Mouse (Mus musculus) MEL (cell line): Measurements from ENCODE around the gene Tnfaip2. TPM values are rescaled to one million over a fixed set of nuclear protein-coding genes. Genes with fewer than 3 reads are reported as not detected.

Source experiments
- DNase-seq: peaks from one replicate; pipeline ENCODE4 v3.0.0; 2011; ENCODE audit warnings: low read depth, low spot score
- H3K27ac ChIP-seq: 2 replicates; pipeline ENCODE4 v1.5.1; 2012; ENCODE audit warnings: low read depth, mild to moderate bottlenecking, control low read depth, low read length, moderate library complexity; ENCODE audit not compliant: control insufficient read depth
- H3K27me3 ChIP-seq, 2 experiments: fragments of 150-350 bp in 1 of 2; sonication (generic) in 1 of 2; 2 replicates each; pipeline ENCODE4 v1.6.1; 2012; ENCODE audit warnings: low read length in 2 of 2, mild to moderate bottlenecking in 2 of 2, improper control_type of control experiment in 1 of 2, moderate library complexity in 1 of 2; ENCODE audit not compliant: insufficient read depth in 2 of 2, control insufficient read depth in 1 of 2
- H3K36me3 ChIP-seq, 2 experiments: 2 replicates each; pipeline ENCODE4 v1.6.1; 2012 to 2014; ENCODE audit warnings: low read length in 2 of 2, improper control_type of control experiment in 1 of 2, inconsistent platforms in 1 of 2, mild to moderate bottlenecking in 1 of 2; ENCODE audit not compliant: insufficient read depth in 2 of 2, control insufficient read depth in 1 of 2
- H3K4me1 ChIP-seq, 2 experiments: fragments of 150-350 bp in 1 of 2; sonication (generic) in 1 of 2; 2 replicates each; pipeline ENCODE4 v1.6.1; 2012; ENCODE audit warnings: low read length in 2 of 2, improper control_type of control experiment in 1 of 2, mild to moderate bottlenecking in 1 of 2; ENCODE audit not compliant: insufficient read depth in 2 of 2, control insufficient read depth in 1 of 2
- H3K4me3 ChIP-seq, 2 experiments: fragments of 150-350 bp in 1 of 2; sonication (generic) in 1 of 2; 2 replicates each; pipeline ENCODE4 v1.5.1; 2012; ENCODE audit warnings: low read depth in 2 of 2, low read length in 2 of 2, mild to moderate bottlenecking in 2 of 2, moderate library complexity in 2 of 2, control low read depth in 1 of 2, improper control_type of control experiment in 1 of 2; ENCODE audit not compliant: control insufficient read depth in 1 of 2, insufficient read depth in 1 of 2
- H3K79me2 ChIP-seq: 2 replicates; pipeline ENCODE4 v1.6.1; 2012; ENCODE audit warnings: mild to moderate bottlenecking, low read length, moderate library complexity; ENCODE audit not compliant: control insufficient read depth, poor library complexity, insufficient read depth
- H3K9ac ChIP-seq: 2 replicates; pipeline ENCODE4 v1.6.1; 2012; ENCODE audit warnings: low read depth, mild to moderate bottlenecking, control low read depth, low read length, moderate library complexity; ENCODE audit not compliant: control insufficient read depth, poor library complexity, severe bottlenecking
- H3K9me3 ChIP-seq: fragments of 150-350 bp; sonication (generic); replicated peaks from 2 replicates; pipeline ENCODE4 v1.6.1; 2012; ENCODE audit warnings: mild to moderate bottlenecking, low read length, improper control_type of control experiment, moderate library complexity; ENCODE audit not compliant: insufficient read depth
- BHLHE40 ChIP-seq: IDR thresholded peaks from 2 replicates; pipeline ENCODE4 v1.6.1; 2012; ENCODE audit warnings: low read depth, mild to moderate bottlenecking, inconsistent platforms, low read length, improper control_type of control experiment, borderline replicate concordance
- CHD1 ChIP-seq: IDR thresholded peaks from 2 replicates; pipeline ENCODE4 v1.6.1; 2012; ENCODE audit warnings: low read depth, mild to moderate bottlenecking, inconsistent platforms, low read length, improper control_type of control experiment
- CHD2 ChIP-seq: IDR thresholded peaks from 2 replicates; pipeline ENCODE4 v1.6.1; 2011; ENCODE audit warnings: low read length, improper control_type of control experiment
- CTCF ChIP-seq, 3 experiments: IDR thresholded peaks in 2 of 3; conservative IDR thresholded peaks in 1 of 3; 2 replicates each; pipeline ENCODE4 v1.5.1; 2011 to 2012; ENCODE audit warnings: low read length in 3 of 3, low read depth in 2 of 3, mild to moderate bottlenecking in 2 of 3, improper control_type of control experiment in 1 of 3, inconsistent platforms in 1 of 3, mixed read lengths in 1 of 3, moderate library complexity in 1 of 3; ENCODE audit not compliant: control insufficient read depth in 1 of 3, insufficient read depth in 1 of 3, poor library complexity in 1 of 3, severe bottlenecking in 1 of 3
- E2F4 ChIP-seq: IDR thresholded peaks from 2 replicates; pipeline ENCODE4 v1.6.1; 2011; ENCODE audit warnings: low read depth, low read length, improper control_type of control experiment, borderline replicate concordance
- EP300 ChIP-seq, 2 experiments: IDR thresholded peaks; 2 replicates each; pipeline ENCODE4 v1.6.1; 2011; ENCODE audit warnings: improper control_type of control experiment in 2 of 2, low read length in 2 of 2, low read depth in 1 of 2, mild to moderate bottlenecking in 1 of 2
- GABPA ChIP-seq: IDR thresholded peaks from 2 replicates; pipeline ENCODE4 v1.6.1; 2012; ENCODE audit warnings: low read depth, mild to moderate bottlenecking, inconsistent platforms, low read length, improper control_type of control experiment, moderate library complexity
- JUND ChIP-seq: IDR thresholded peaks from 2 replicates; pipeline ENCODE4 v1.6.1; 2011; ENCODE audit warnings: low read depth, mild to moderate bottlenecking, improper control_type of control experiment, low read length
- MAFK ChIP-seq: IDR thresholded peaks from 2 replicates; pipeline ENCODE4 v1.6.1; 2011; ENCODE audit warnings: low read depth, mild to moderate bottlenecking, low read length, improper control_type of control experiment, borderline replicate concordance
- MAZ ChIP-seq: IDR thresholded peaks from 2 replicates; pipeline ENCODE4 v1.6.1; 2012; ENCODE audit warnings: low read depth, mild to moderate bottlenecking, inconsistent platforms, low read length, improper control_type of control experiment
- MXI1 ChIP-seq: IDR thresholded peaks from 2 replicates; pipeline ENCODE4 v1.6.1; 2011; ENCODE audit warnings: mild to moderate bottlenecking, low read depth, low read length, improper control_type of control experiment
- MYB ChIP-seq: IDR thresholded peaks from 2 replicates; pipeline ENCODE4 v1.6.1; 2011; ENCODE audit warnings: mild to moderate bottlenecking, low read depth, low read length, improper control_type of control experiment
- NELFE ChIP-seq: IDR thresholded peaks from 2 replicates; pipeline ENCODE4 v1.6.1; 2011; ENCODE audit warnings: low read depth, low read length, improper control_type of control experiment
- POLR2A ChIP-seq, 2 experiments: IDR thresholded peaks; 2 replicates each; pipeline ENCODE4 v1.6.1; 2011 to 2012; ENCODE audit warnings: low read length in 2 of 2, mild to moderate bottlenecking in 2 of 2, control low read depth in 1 of 2, improper control_type of control experiment in 1 of 2, low read depth in 1 of 2, moderate library complexity in 1 of 2; ENCODE audit not compliant: control insufficient read depth in 1 of 2, insufficient read depth in 1 of 2, poor library complexity in 1 of 2
- POLR2AphosphoS5 ChIP-seq: IDR thresholded peaks from 2 replicates; pipeline ENCODE4 v1.6.1; 2012; ENCODE audit warnings: low read depth, borderline replicate concordance, mild to moderate bottlenecking, inconsistent platforms, low read length, moderate library complexity, mixed read lengths
- RAD21 ChIP-seq: IDR thresholded peaks from 2 replicates; pipeline ENCODE4 v1.6.1; 2011; ENCODE audit warnings: mild to moderate bottlenecking, low read depth, low read length, improper control_type of control experiment
- SMC3 ChIP-seq: IDR thresholded peaks from 2 replicates; pipeline ENCODE4 v1.6.1; 2011; ENCODE audit warnings: low read depth, low read length, improper control_type of control experiment
- TAL1 ChIP-seq: IDR thresholded peaks from 2 replicates; pipeline ENCODE4 v1.6.1; 2012; ENCODE audit warnings: mild to moderate bottlenecking, inconsistent platforms, low read length, moderate library complexity, mixed read lengths
- UBTF ChIP-seq: IDR thresholded peaks from 2 replicates; pipeline ENCODE4 v1.6.1; 2012; ENCODE audit warnings: low read depth, mild to moderate bottlenecking, inconsistent platforms, low read length, improper control_type of control experiment, moderate library complexity, borderline replicate concordance; ENCODE audit not compliant: insufficient read depth
- USF2 ChIP-seq, 2 experiments: IDR thresholded peaks; 2 replicates each; pipeline ENCODE4 v1.6.1; 2011 to 2012; ENCODE audit warnings: improper control_type of control experiment in 2 of 2, low read length in 2 of 2, borderline replicate concordance in 1 of 2, inconsistent platforms in 1 of 2, low read depth in 1 of 2, mild to moderate bottlenecking in 1 of 2; ENCODE audit not compliant: insufficient read depth in 1 of 2
- ZC3H11A ChIP-seq: IDR thresholded peaks from 2 replicates; pipeline ENCODE4 v1.6.1; 2012; ENCODE audit warnings: low read depth, mild to moderate bottlenecking, inconsistent platforms, low read length, improper control_type of control experiment
- ZKSCAN1 ChIP-seq: IDR thresholded peaks from 2 replicates; pipeline ENCODE4 v1.6.1; 2012; ENCODE audit warnings: low read depth, mild to moderate bottlenecking, inconsistent platforms, low read length, improper control_type of control experiment, moderate library complexity
- ZMIZ1 ChIP-seq: IDR thresholded peaks from 2 replicates; pipeline ENCODE4 v1.6.1; 2012; ENCODE audit warnings: low read depth, mild to moderate bottlenecking, inconsistent platforms, low read length, improper control_type of control experiment, moderate library complexity
- polyA plus RNA-seq, 2 experiments: library from polyadenylated mRNA; stranded (reverse) in 1 of 2; unstranded in 1 of 2; fragments of >175 nt in 1 of 2; fragments of >200 nt in 1 of 2; gene quantifications; 2 replicates each; pipeline versions ENCODE4 v1.2.1 to v1.2.4; 2012; ENCODE audit warnings: low replicate concordance in 2 of 2, low read depth in 1 of 2; ENCODE audit not compliant: insufficient read length in 2 of 2, insufficient read depth in 1 of 2, missing spikeins in 1 of 2
- total RNA-seq: library from RNA; depleted of rRNA; stranded (reverse); fragments of 300-350 nt; gene quantifications from 2 replicates; pipeline ENCODE4 v1.2.3, GENCODE M21; 2012

Gene Tnfaip2
- total and polyA plus RNA-seq, 3 experiments: 51.4 to 77.2 (median 66.8) TPM

DNA sequence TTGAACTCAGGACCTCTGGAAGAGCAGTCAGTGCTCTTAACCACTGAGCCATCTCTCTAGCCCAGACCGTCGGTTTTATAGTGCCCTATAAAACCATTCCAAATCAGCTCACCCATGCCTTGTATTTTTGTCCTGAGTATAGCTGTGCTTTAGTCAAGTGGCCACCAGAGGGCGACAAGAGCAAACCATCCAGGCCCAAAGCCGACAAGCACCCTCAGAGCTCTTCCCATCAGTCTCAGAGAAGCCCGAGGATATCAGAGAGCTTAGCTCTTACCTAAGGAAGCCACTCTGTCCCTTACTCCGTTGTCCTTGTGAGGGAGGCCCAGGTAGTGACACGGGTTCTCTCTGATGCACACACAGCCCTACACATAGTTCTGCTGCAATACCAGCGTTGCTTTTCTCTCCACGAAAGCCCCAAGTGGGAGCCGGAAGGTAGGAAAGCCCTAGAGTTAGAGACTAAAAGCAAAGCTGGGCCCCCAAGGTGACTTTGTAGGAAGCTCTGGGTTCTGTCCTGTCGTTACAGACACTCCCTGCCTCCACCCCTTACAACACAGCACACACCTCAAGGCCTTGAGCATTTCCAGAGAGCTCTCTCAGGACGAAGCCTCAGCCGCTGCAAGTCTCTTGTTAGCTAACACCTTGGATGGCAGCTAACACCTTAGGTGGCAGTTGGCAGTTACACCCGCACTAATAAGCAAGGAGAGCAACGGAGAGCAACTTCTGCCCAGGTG, 40.6 kb upstream of the Tnfaip2 start:
- Histone ChIP-seq H3K36me3 (no peaks in the 10 kb centered on the region), H3K9ac (no peak overlapping the region), H3K79me2 (no peaks in the 10 kb centered on the region), H3K27ac (no peak overlapping the region), H3K9me3 (no peaks in the 10 kb centered on the region), H3K4me3 (no peak overlapping the region)
- TF ChIP-seq USF2 (IDR thresholded peaks at IDR 0.05; ENCODE audit: borderline replicate concordance in 1 of 2, insufficient read depth in 1 of 2, low read depth in 1 of 2, low read length in 2 of 2): no peak
- peak; percentile 88 for TF ChIP-seq SMC3
- TF ChIP-seq MAFK: no peak
- peak; percentile 89 for TF ChIP-seq RAD21
- peak; percentile 80 to 95 (median 94) for TF ChIP-seq CTCF (IDR thresholded peaks at IDR 0.05 in 2 of 3, conservative IDR thresholded peaks at IDR 0.05 in 1 of 3; ENCODE audit: control insufficient read depth in 1 of 3, insufficient read depth in 1 of 3, low read depth in 2 of 3, low read length in 3 of 3, poor library complexity in 1 of 3, severe bottlenecking in 1 of 3)
- TF ChIP-seq EP300 (IDR thresholded peaks at IDR 0.05; ENCODE audit: low read depth in 1 of 2, low read length in 2 of 2): no peak
- TF ChIP-seq JUND: no peak
- TF ChIP-seq ZC3H11A: peak; percentile 77
- TF ChIP-seq BHLHE40: no peak
- no peak for TF ChIP-seq POLR2AphosphoS5
- TF ChIP-seq, all 39 proteins: peak for 4
- H3K4me1 ChIP-seq: no peaks in the 10 kb centered on the region
- DNase-seq: peak; percentile 78
- peaks cover 0 to 9% of the 10 kb centered on the region in 2 experiments; a peak in 3 of 4 replicates for H3K27me3 ChIP-seq

DNA sequence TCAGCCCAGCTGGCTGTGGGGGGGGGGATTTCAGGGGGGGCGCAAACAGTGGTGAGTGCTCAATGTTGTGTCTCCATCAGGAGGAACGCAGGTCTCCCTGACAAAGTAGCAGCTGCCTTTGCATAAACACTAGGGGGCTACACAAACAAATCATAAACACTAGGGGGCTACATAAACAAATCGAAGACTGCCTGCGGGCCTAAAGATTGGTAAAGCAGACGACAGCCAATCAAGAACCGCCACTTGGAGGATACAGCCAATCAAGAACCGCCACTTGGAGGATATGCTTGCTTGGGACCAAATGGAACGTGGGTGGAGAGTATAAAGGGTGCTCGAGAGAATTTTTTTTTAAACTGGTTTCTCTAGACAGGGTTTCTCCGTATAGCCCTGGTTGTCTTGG, 37.4 kb upstream of the Tnfaip2 start:
- no peak overlapping the region for H3K27ac ChIP-seq
- peak; percentile 11 for DNase-seq
- no peaks in the 10 kb centered on the region for H3K79me2 ChIP-seq
- H3K9ac ChIP-seq: no peak overlapping the region
- no peaks in the 10 kb centered on the region for H3K4me1 ChIP-seq
- TF ChIP-seq TAL1 (no peak), MYB (no peak), GABPA (no peak), UBTF (no peak), ZMIZ1 (no peak), POLR2AphosphoS5 (no peak), MAZ (no peak), RAD21 (no peak), MXI1 (no peak), CHD2 (no peak), NELFE (no peak), ZKSCAN1 (no peak), BHLHE40 (no peak), CHD1 (no peak), POLR2A (IDR thresholded peaks at IDR 0.05; ENCODE audit: control insufficient read depth in 1 of 2, insufficient read depth in 1 of 2, low read depth in 1 of 2, low read length in 2 of 2, poor library complexity in 1 of 2) (no peak), E2F4 (no peak)
- H3K9me3 ChIP-seq: no peaks in the 10 kb centered on the region
- no peaks in the 10 kb centered on the region for H3K36me3 ChIP-seq
- H3K27me3 ChIP-seq: peaks cover 0 to 4% of the 10 kb centered on the region in 2 experiments; a peak in 2 of 4 replicates
- no peak overlapping the region for H3K4me3 ChIP-seq
